Mouse (Mus musculus) lung, embryonic 15.5 days (tissue): ENCODE measurements around the gene Cntln. TPM values are rescaled to one million over a fixed set of nuclear protein-coding genes. Genes with fewer than 3 reads are reported as not detected.

Experiments
- ATAC-seq: fragments of 200-750 bp; cut with Nextera tagmentation; 2 replicates; pipeline ENCODE4 v1.8.0; 2017; ENCODE audit warnings: moderate number of reproducible peaks, borderline replicate concordance; ENCODE audit not compliant: low FRiP score, low TSS enrichment; ENCODE audit errors: extremely low read depth
- H3K27ac ChIP-seq: fragments of 300-500 bp; sonication (generic); 2 replicates; pipeline ENCODE4 v1.5.1; 2015; ENCODE audit warnings: moderate library complexity, mild to moderate bottlenecking, inconsistent platforms
- H3K27me3 ChIP-seq: fragments of 300-500 bp; sonication (generic); 2 replicates; pipeline ENCODE4 v1.6.1; 2015; ENCODE audit warnings: inconsistent platforms
- H3K36me3 ChIP-seq: fragments of 300-500 bp; sonication (generic); 2 replicates; pipeline ENCODE4 v1.6.1; 2015; ENCODE audit warnings: inconsistent platforms
- H3K4me1 ChIP-seq: fragments of 300-500 bp; sonication (generic); 2 replicates; pipeline ENCODE4 v1.6.1; 2015; ENCODE audit warnings: inconsistent platforms
- H3K4me2 ChIP-seq: fragments of 300-500 bp; sonication (generic); 2 replicates; pipeline ENCODE4 v1.6.1; 2015; ENCODE audit warnings: inconsistent platforms, mild to moderate bottlenecking, moderate library complexity
- H3K4me3 ChIP-seq: fragments of 300-500 bp; sonication (generic); 2 replicates; pipeline ENCODE4 v1.5.1; 2015; ENCODE audit warnings: mild to moderate bottlenecking, inconsistent platforms
- H3K9ac ChIP-seq: fragments of 300-500 bp; sonication (generic); 2 replicates; pipeline ENCODE4 v1.6.1; 2015; ENCODE audit warnings: inconsistent platforms
- H3K9me3 ChIP-seq: fragments of 300-500 bp; sonication (generic); 2 replicates; pipeline ENCODE4 v1.6.1; 2016; ENCODE audit warnings: inconsistent platforms
- WGBS: fragments of 180-500 bp; shearing (Covaris S2); methylation state at CpG from one replicate; pipeline ENCODE4 v1.1.7; 2015; 5-methylcytosine and 5-hydroxymethylcytosine counted together
- polyA plus RNA-seq: library from polyadenylated mRNA; unstranded; fragments of >200 nt; fragmentation: Nextera tagmentation; extraction: Ambion mirVana; gene quantifications from 2 replicates; pipeline ENCODE4 v1.2.1, GENCODE M21; 2015

Cntln gene
- polyA plus RNA-seq, 1 experiment from 2014 or later: 13.3 TPM

DNA sequence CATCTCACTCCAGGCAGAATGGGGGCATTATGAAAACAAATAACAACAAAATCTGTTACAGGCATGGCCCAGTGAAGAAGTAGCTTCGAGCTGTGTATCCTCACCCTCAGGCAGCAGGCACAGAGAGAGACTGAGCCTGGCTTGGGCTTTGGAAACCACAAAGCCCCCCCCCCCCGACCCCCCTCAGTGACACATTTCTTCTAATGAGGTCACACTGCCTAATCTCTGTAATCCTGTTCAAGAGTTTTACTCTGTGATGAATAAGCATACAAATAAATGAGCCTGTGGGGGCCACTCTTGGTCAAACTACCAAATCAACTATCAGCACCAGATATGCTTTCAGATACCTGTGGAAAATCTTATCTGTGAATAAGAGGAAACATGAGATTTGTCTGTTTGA, 177.6 kb downstream of the Cntln start:
- Histone ChIP-seq H3K36me3 (no peaks in the 10 kb centered on the region), H3K9me3 (no peaks in the 10 kb centered on the region), H3K4me2 (no peak overlapping the region), H3K9ac (no peak overlapping the region), H3K27ac (no peak overlapping the region), H3K4me1 (no peaks in the 10 kb centered on the region), H3K4me3 (no peak overlapping the region), H3K27me3 (no peaks in the 10 kb centered on the region)
- ATAC-seq: no peak
- WGBS: 56% methylated on average over 2 of the region's 2 CpGs

DNA sequence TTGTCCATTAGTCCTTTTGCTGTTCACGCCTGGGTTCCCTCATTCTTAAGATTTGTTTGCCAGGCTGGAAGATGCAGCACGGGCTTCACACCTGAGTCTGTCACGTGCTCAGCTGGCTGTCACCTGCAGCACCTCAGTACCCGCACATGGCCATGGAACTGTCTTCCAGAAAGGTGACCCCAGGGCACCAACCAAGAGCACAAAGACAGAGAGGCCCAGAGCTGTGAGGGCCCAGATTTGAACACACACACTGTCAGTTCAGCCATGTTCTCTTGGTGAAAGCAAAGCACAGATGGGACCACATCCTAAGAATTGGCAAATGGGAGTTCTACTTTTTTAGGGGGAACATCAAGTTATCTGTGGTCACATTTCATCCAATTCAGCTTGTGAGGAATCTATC, 211.9 kb downstream of the Cntln start:
- no peak overlapping the region for H3K4me3 ChIP-seq
- H3K27ac ChIP-seq: no peak overlapping the region
- H3K9ac ChIP-seq: no peak overlapping the region
- no peaks in the 10 kb centered on the region for H3K4me1 ChIP-seq
- no peaks in the 10 kb centered on the region for H3K27me3 ChIP-seq
- no peak overlapping the region for H3K4me2 ChIP-seq
- 0 out of 2 replicates have a peak, but pooled peaks cover 4% of the 10 kb centered on the region for H3K36me3 ChIP-seq
- 87% methylated on average over 4 of the region's 4 CpGs for WGBS
- no peak for ATAC-seq
- H3K9me3 ChIP-seq: no peaks in the 10 kb centered on the region

DNA sequence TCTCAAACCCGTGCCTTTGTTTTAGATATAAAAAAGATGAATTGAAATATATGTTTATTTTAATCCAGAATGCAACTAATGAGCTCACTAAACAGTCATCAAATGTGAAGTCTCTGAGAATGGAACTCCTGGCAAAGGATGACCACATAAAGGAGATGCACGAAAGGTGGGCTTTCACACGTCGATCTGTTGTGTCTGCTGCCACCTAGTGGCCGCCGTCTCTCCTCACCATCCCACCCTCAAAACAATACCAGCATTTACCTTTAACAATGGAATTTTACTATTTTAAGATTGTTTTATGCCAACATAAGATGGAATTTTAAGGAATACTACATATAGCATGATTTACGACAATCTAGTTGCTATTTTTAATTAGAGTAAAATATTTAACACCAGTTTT, 212.6 kb downstream of the Cntln start:
- no peak overlapping the region for H3K4me2 ChIP-seq
- 14% methylated on average over 7 of the region's 7 CpGs for WGBS
- no peak for ATAC-seq

DNA sequence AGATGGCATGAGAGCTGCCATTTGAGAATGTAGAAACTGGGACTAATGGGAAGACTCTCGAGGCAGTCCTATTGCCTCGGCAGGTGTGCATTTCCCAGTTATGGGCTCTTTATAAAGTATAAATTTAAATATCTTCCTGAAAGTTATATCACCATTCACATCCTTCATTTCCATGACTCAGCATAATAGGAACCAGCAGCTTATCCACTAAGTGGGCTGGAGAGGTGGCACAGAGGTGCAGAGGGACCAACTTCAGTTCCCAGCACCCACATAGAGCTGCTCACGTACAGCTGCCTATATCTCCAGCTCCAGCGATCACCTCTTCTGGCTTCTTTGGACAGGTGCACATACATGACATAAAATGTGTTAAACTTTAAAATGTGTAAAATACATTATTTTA, 218.1 kb downstream of the Cntln start:
- Histone ChIP-seq H3K4me2 (no peak overlapping the region), H3K4me1 (no peaks in the 10 kb centered on the region), H3K27ac (no peak overlapping the region), H3K9ac (no peak overlapping the region), H3K27me3 (no peaks in the 10 kb centered on the region), H3K36me3 (no peaks in the 10 kb centered on the region), H3K4me3 (no peak overlapping the region), H3K9me3 (no peaks in the 10 kb centered on the region)
- ATAC-seq: no peak
- WGBS: 94% methylated on average over 4 of the region's 4 CpGs

More for the DNA sequence above, 212.6 kb downstream of the Cntln start:
- Histone ChIP-seq H3K36me3 (0 out of 2 replicates have a peak, but pooled peaks cover 4% of the 10 kb centered on the region), H3K4me3 (no peak overlapping the region), H3K27ac (no peak overlapping the region), H3K27me3 (no peaks in the 10 kb centered on the region), H3K9ac (no peak overlapping the region), H3K9me3 (no peaks in the 10 kb centered on the region), H3K4me1 (no peaks in the 10 kb centered on the region)

DNA sequence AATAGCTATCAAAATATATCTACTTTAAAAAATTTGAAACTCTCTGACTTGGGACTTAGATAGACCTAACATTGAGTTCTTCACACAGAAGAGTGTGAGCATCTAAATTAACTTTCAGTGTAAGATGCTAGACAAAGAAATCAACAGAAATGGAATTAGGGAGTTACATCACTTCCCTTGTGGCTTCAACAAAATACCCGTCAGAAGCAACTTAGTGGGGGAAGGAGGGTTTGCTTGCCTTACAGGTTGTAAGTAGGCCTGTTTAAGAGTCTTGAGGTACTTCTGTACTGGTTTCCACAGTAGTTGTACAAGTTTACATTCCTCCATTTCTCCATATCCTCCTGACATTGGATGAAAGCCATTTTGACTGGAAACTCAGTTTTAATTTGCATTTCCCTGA, 222.3 kb downstream of the Cntln start:
- no peak overlapping the region for H3K4me2 ChIP-seq

DNA sequence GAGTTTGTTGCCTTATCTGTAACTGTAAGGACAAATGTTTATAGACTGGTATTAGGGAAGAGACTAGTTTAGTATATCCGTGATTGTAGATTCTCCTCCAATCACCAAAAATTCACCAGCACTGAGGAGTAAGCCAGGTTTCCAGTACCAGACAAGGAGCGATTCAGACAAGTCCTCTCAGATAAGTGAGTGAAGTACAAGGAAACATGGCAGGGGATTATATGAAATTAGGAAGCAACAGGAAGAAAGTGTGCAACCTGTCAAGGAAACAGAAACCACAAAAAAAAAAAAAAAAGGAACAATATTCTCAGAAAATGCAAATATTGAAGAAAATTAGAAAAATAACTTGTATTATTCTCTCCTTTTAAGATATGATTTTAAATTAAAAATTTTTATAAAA, 222.9 kb downstream of the Cntln start:
- Histone ChIP-seq H3K4me2 (no peak overlapping the region), H3K9me3 (no peaks in the 10 kb centered on the region), H3K9ac (no peak overlapping the region), H3K4me1 (no peaks in the 10 kb centered on the region), H3K36me3 (no peaks in the 10 kb centered on the region), H3K27me3 (no peaks in the 10 kb centered on the region), H3K27ac (no peak overlapping the region), H3K4me3 (no peak overlapping the region)
- WGBS: 74% methylated on average over 2 of the region's 2 CpGs
- ATAC-seq: no peak

More for the DNA sequence above, 222.3 kb downstream of the Cntln start:
- Histone ChIP-seq H3K27me3 (no peaks in the 10 kb centered on the region), H3K9ac (no peak overlapping the region), H3K4me3 (no peak overlapping the region), H3K9me3 (no peaks in the 10 kb centered on the region), H3K27ac (no peak overlapping the region), H3K36me3 (no peaks in the 10 kb centered on the region), H3K4me1 (no peaks in the 10 kb centered on the region)
- WGBS: 59% methylated on average over 1 of the region's 1 CpGs
- no peak for ATAC-seq

DNA sequence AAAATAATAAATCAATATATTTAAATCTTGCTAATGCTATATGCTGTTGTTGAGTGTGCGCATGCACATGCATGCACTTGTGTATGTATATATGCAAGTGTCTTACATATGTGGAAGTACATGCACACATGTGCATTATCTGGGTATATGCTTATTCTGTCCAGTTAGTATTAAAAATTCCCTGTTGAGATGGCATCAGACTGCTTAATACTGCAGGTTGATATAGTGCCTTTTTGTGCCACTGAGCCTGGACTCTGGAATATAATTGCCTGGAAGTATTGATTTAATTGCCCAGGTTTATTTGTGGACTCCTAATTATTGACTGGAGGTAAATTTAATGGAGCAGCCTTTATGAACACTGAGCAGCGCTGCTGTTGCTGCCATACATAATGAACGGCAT, 236.2 kb downstream of the Cntln start:
- Histone ChIP-seq H3K4me3 (no peak overlapping the region), H3K4me2 (no peak overlapping the region), H3K4me1 (no peaks in the 10 kb centered on the region), H3K27me3 (no peaks in the 10 kb centered on the region), H3K9me3 (no peaks in the 10 kb centered on the region), H3K27ac (no peak overlapping the region), H3K9ac (no peak overlapping the region), H3K36me3 (no peaks in the 10 kb centered on the region)
- 86% methylated on average over 3 of the region's 3 CpGs for WGBS
- no peak for ATAC-seq

DNA sequence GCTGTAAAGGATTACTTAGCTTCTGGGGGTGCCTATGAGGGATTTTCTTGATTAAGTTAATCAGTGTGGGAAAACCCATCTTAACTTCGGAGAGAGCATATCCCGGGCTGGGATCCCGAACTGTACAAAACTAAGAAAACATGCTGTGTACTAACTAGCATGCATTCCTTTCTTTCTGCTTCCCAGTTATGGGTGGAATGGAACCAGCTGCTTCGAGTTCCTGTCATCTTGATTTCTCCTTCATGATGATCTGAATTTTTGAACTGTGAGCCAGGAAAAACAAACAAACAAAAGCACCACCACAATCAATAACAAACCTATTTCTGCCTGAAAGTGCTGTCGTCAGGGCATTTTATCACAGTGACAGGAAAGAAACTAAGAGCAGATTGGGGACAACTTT, 265.6 kb downstream of the Cntln start:
- no peaks in the 10 kb centered on the region for H3K36me3 ChIP-seq
- ATAC-seq: no peak
- no peak overlapping the region for H3K9ac ChIP-seq
- H3K4me1 ChIP-seq: peaks cover 3% of the 10 kb centered on the region; the same call in 1 of the 2 replicates
- no peaks in the 10 kb centered on the region for H3K9me3 ChIP-seq
- H3K27ac ChIP-seq: no peak overlapping the region
- 52% methylated on average over 5 of the region's 5 CpGs for WGBS
- no peak overlapping the region for H3K4me3 ChIP-seq
- no peaks in the 10 kb centered on the region for H3K27me3 ChIP-seq
- H3K4me2 ChIP-seq: no peak overlapping the region

DNA sequence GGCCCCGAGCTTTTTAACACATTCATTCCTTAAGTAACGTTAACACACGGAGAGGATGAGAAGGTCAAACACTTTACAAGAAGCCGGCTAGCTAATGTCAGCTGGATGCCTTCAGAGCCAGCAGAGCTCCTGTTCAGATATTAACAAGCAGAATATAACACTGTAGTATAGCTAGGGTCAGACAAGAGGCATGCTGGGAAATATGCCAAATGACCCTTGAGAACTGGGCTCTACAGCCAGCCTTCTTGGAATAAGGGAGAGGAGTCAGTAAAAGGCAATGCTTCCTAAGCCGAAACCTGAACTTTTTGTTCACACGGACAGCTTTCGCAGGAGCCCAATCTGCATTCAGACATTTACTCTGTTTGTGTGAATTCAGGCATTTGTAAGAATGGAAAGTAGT, 267.8 kb downstream of the Cntln start:
- ATAC-seq: no peak
- H3K27ac ChIP-seq: no peak overlapping the region

DNA sequence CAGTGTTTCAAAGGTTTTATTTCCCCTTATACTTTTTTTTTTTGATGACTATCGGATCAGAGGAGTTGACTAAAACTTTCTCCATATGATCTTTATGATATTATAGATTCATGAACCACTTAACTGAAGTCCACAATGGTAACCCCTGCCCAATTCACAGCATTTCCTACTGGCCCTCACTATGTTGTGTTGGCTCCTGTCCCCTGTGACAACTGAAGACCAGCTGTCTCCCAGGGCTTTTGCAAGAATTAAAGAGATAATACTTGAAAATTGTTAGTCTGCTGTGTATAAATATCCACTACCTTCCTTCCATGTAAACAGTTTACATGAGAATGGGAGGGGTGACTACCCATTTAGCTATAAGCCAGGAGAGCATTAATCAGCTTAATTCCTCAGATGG, 270.3 kb downstream of the Cntln start:
- H3K9ac ChIP-seq: no peak overlapping the region
- no peaks in the 10 kb centered on the region for H3K27me3 ChIP-seq
- H3K36me3 ChIP-seq: no peaks in the 10 kb centered on the region
- peaks cover 3% of the 10 kb centered on the region; the same call in 1 of the 2 replicates for H3K4me1 ChIP-seq
- no peak overlapping the region for H3K4me3 ChIP-seq
- 73% methylated on average over 1 of the region's 1 CpGs for WGBS
- H3K9me3 ChIP-seq: no peaks in the 10 kb centered on the region
- H3K4me2 ChIP-seq: no peak overlapping the region
- H3K27ac ChIP-seq: no peak overlapping the region
- ATAC-seq: no peak

More for the DNA sequence above, 267.8 kb downstream of the Cntln start:
- Histone ChIP-seq H3K9me3 (no peaks in the 10 kb centered on the region), H3K4me3 (no peak overlapping the region), H3K36me3 (no peaks in the 10 kb centered on the region), H3K27me3 (no peaks in the 10 kb centered on the region), H3K9ac (no peak overlapping the region), H3K4me1 (peaks cover 3% of the 10 kb centered on the region; the same call in 1 of the 2 replicates), H3K4me2 (no peak overlapping the region)
- WGBS: 47% methylated on average over 7 of the region's 7 CpGs

DNA sequence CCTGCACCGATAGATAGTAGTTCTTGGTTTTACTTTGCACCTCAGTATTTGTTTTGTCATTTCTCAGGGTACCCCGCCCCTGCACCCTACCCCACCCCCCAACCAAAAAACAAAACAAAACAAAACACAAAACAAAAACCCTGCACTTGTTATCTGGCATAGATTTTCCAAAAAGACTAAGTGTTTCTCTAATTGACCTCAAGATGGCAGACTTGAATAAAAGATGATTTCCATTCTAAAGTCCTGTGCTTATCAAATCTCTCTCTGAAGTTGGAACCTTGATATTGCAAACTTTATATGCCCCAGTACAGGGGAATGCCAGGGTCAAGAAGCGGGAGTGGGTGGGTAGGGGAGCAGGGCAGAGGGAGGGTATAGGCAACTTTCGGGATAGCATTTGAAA, 277.0 kb downstream of the Cntln start:
- no peaks in the 10 kb centered on the region for H3K9me3 ChIP-seq
- H3K4me3 ChIP-seq: no peak overlapping the region
- 49% methylated on average over 4 of the region's 4 CpGs for WGBS
- no peak overlapping the region for H3K4me2 ChIP-seq
- no peak overlapping the region for H3K9ac ChIP-seq
- no peaks in the 10 kb centered on the region for H3K36me3 ChIP-seq
- no peak for ATAC-seq
- H3K27ac ChIP-seq: no peak overlapping the region
- H3K4me1 ChIP-seq: no peaks in the 10 kb centered on the region
- H3K27me3 ChIP-seq: no peaks in the 10 kb centered on the region

DNA sequence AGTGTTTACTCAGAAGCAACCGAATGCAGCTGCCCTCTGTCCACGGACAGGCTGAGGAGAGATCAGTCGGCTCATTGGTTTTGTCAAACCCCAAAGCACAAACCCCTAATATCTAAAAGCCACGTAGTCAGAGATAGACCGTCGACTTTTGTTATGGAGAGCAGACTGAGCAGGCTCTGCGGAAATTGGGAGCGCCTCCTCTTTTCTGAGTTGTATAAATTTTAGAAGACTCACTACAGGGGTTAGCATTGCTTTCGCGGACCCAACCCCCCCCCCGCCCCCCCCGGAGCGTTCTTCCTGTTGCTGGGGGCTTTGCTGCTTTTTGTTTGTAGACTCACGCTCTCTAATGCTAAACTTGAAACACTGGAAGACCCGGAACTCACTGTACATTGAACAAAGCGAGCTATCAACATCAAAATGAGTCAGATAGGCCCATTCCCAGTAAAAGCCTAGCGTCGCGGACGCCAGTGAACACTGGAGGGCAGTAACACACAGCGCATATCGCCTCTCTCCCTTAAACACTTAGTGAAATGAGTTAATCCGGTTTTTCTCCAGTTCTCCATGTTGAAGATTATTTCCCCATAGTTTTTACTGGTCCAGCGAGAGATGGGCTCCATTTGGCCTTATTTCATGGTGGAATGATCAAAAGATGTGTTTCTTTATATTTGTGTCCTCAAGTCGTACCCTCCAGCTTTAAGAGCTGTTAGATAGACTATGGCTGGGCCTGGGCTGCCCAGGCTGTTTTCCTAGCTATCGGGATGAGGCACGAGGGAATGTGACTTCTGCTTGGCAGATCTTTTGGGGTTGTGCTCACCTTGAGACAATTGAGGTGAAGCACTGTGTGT, 278.6 kb downstream of the Cntln start:
- H3K4me2 ChIP-seq: peak overlapping the region; percentile 41
- no peaks in the 10 kb centered on the region for H3K4me1 ChIP-seq
- H3K9me3 ChIP-seq: no peaks in the 10 kb centered on the region
- H3K9ac ChIP-seq: no peak overlapping the region
- H3K27ac ChIP-seq: no peak overlapping the region
- ATAC-seq: peak; percentile 80; the same call in 1 of the 2 replicates
- H3K36me3 ChIP-seq: no peaks in the 10 kb centered on the region
- no peaks in the 10 kb centered on the region for H3K27me3 ChIP-seq
- WGBS: 22% methylated on average over 27 of the region's 27 CpGs
- no peak overlapping the region for H3K4me3 ChIP-seq
